Mouse (Mus musculus) limb, embryonic 14.5 days (tissue): Measurements from ENCODE around the gene Mup12. TPM values are rescaled to one million over a fixed set of nuclear protein-coding genes. Genes with fewer than 3 reads are reported as not detected.
"Not testable (repeated sequence)": the region's sequence is repeated elsewhere in the genome, so short reads cannot be mapped to it uniquely, and the experiment has no call there.

Source experiments
- ATAC-seq: fragments of 200-750 bp; cut with Nextera tagmentation; 2 replicates; pipeline ENCODE4 v1.8.0; 2017; ENCODE audit warnings: low read depth, moderate number of reproducible peaks, moderate TSS enrichment; ENCODE audit not compliant: low FRiP score
- DNase-seq: peaks from one replicate; pipeline ENCODE4 v3.0.0-alpha.2; 2015; ENCODE audit warnings: low spot score
- H3K27ac ChIP-seq: fragments of 300-500 bp; sonication (generic); replicated peaks from 2 replicates; pipeline ENCODE4 v1.5.1; 2014; ENCODE audit warnings: low read depth, mild to moderate bottlenecking, low read length, moderate library complexity, mixed read lengths
- H3K27me3 ChIP-seq: fragments of 300-500 bp; sonication (generic); 2 replicates; pipeline ENCODE4 v1.6.1; 2014; ENCODE audit warnings: low read length, mixed read lengths; ENCODE audit not compliant: control insufficient read depth, insufficient read depth
- H3K36me3 ChIP-seq: fragments of 300-500 bp; sonication (generic); 2 replicates; pipeline ENCODE4 v1.6.1; 2014; ENCODE audit warnings: mild to moderate bottlenecking, low read length, moderate library complexity, mixed read lengths; ENCODE audit not compliant: control insufficient read depth, insufficient read depth
- H3K4me1 ChIP-seq: fragments of 300-500 bp; sonication (generic); 2 replicates; pipeline ENCODE4 v1.6.1; 2014; ENCODE audit warnings: antibody characterized with exemption, low read length, mixed read lengths; ENCODE audit not compliant: control insufficient read depth, insufficient read depth
- H3K4me2 ChIP-seq: fragments of 300-500 bp; sonication (generic); replicated peaks from 2 replicates; pipeline ENCODE4 v1.6.1; 2014; ENCODE audit warnings: low read depth, mild to moderate bottlenecking, low read length, moderate library complexity; ENCODE audit not compliant: severe bottlenecking
- H3K4me3 ChIP-seq: fragments of 300-500 bp; sonication (generic); replicated peaks from 2 replicates; pipeline ENCODE4 v1.5.1; 2014; ENCODE audit warnings: low read length
- H3K9ac ChIP-seq: fragments of 300-500 bp; sonication (generic); 2 replicates; pipeline ENCODE4 v1.6.1; 2014; ENCODE audit warnings: mild to moderate bottlenecking, low read depth, low read length, moderate library complexity; ENCODE audit not compliant: severe bottlenecking
- H3K9me3 ChIP-seq: fragments of 300-500 bp; sonication (generic); 2 replicates; pipeline ENCODE4 v1.6.1; 2016; ENCODE audit warnings: low read length; ENCODE audit not compliant: control insufficient read depth
- WGBS: fragments of 180-500 bp; shearing (Covaris S2); extraction: QIAGEN DNeasy Blood & Tissue Kit; methylation state at CpG from one replicate; pipeline ENCODE4 v1.1.7; 2014; 5-methylcytosine and 5-hydroxymethylcytosine counted together
- polyA plus RNA-seq, 2 experiments: library from polyadenylated mRNA; depleted of rRNA in 1 of 2; stranded (reverse) in 1 of 2; unstranded in 1 of 2; fragments of >200 nt; fragmentation: Nextera tagmentation in 1 of 2; extraction: Ambion mirVana in 1 of 2; gene quantifications; 2 replicates each; pipeline versions ENCODE4 v1.2.1 to v1.2.3; 2012 to 2014

The Mup12 gene
- polyA plus RNA-seq (2012; rRNA removed) (not detected in 2 replicates), polyA plus RNA-seq (2014; fragmentation: Nextera tagmentation; extraction: Ambion mirVana) (not detected in 2 replicates)

GRCm38 (mm10) chr4:60741226-60741625, at the start of gene Mup12:
Mup12 (minus strand) TSS chr4:60741326.
- H3K9ac ChIP-seq, H3K27me3 ChIP-seq, ATAC-seq, H3K4me2 ChIP-seq, H3K27ac ChIP-seq, H3K4me1 ChIP-seq, H3K36me3 ChIP-seq, H3K4me3 ChIP-seq, DNase-seq, H3K9me3 ChIP-seq: not testable (repeated sequence)
- WGBS: 81% methylated on average over 3 of the region's 4 CpGs

Other genes starting within 250 kb of the Mup12 start
- 0.14 TPM in 1 of 2 replicates, not detected in the other for gene Mup1, start 239.4 kb downstream of the Mup12 start, polyA plus RNA-seq (2012; rRNA removed)
- 0.64 TPM in 1 of 2 replicates, not detected in the other for gene Mup1, start 239.4 kb downstream of the Mup12 start, polyA plus RNA-seq (2014; fragmentation: Nextera tagmentation; extraction: Ambion mirVana)
- 0.10 TPM in 1 of 2 replicates, not detected in the other for gene Mup10, start 159.1 kb downstream of the Mup12 start, polyA plus RNA-seq (2012; rRNA removed)
- 0.26 and 0.40 TPM in 2 replicates for gene Mup10, start 159.1 kb downstream of the Mup12 start, polyA plus RNA-seq (2014; fragmentation: Nextera tagmentation; extraction: Ambion mirVana)
- 0.08 TPM in 1 of 2 replicates, not detected in the other for gene Mup11, start 78.9 kb downstream of the Mup12 start, polyA plus RNA-seq (2012; rRNA removed)
- gene Mup11, start 78.9 kb downstream of the Mup12 start, polyA plus RNA-seq (2014; fragmentation: Nextera tagmentation; extraction: Ambion mirVana): 0.84 TPM in 1 of 2 replicates, not detected in the other
- not detected in 2 replicates for gene Mup22, start 80.1 kb upstream of the Mup12 start, polyA plus RNA-seq (2012; rRNA removed)
- 1.5 and 2.0 TPM in 2 replicates for gene Mup22, start 80.1 kb upstream of the Mup12 start, polyA plus RNA-seq (2014; fragmentation: Nextera tagmentation; extraction: Ambion mirVana)